Mouse (Mus musculus) ES-Bruce4 (cell line): Measurements from ENCODE around the gene Actl6b.

Experiments
- CTCF ChIP-seq: IDR thresholded peaks from one replicate; pipeline ENCODE4 v1.8.1; 2011; ENCODE audit warnings: low read depth, low read length
- EP300 ChIP-seq: IDR thresholded peaks from 2 replicates; pipeline ENCODE4 v1.6.1; 2011; ENCODE audit warnings: low read depth, low read length; ENCODE audit not compliant: insufficient read depth
- POLR2A ChIP-seq: IDR thresholded peaks from one replicate; pipeline ENCODE4 v1.8.1; 2011; ENCODE audit warnings: low read length; ENCODE audit not compliant: insufficient read depth

DNA sequence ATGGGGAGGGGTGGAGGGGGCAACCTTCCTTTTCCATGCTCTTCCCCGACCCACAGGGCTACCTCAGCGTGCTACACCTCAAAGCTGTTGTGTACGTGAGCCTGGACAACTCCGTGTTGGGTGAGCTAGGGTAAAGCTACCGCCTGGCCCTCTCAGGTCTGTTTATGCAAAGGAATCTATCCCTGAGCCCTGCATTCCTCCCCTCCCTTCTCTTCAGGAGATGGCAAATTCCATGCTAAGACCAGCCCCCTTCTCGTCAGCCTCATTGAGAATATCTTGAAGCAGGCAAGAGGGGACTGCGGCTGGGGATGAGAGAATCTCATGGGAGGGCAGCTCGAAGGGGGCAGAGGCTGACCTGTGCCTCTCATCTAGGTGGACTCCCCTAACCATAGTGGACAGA is 29.4 kb downstream of the Actl6b start:
- TF ChIP-seq POLR2A (no peak), CTCF (no peak), EP300 (no peak)
